Mouse (Mus musculus): Measurements from ENCODE around the gene Mus81.

DNA sequence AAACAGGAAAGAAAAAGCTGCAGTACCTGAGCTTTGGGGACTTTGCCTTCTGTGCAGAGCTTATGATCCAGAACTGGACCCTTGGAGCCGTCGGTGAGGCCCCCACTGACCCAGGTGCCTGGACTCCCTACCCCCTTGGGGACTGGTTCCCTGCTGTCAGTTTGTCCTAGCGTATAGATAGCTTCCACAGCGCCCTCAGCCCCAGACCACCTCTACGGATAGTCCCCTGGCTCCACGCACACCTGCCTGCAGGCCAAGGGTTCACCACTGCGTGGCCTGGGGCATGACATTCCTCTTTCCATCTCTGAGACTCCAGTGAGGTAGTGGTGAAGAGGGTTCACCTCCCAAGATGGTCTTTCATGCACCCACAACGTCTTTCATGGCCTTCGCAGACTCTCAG is 25.0 kb downstream of the Mus81 start:
- TF ChIP-seq CTCF (conservative IDR thresholded peaks at IDR 0.05; ENCODE audit: insufficient read depth, insufficient read length, low read depth, low read length): no peak
- no peak for TF ChIP-seq POLR2A (IDR thresholded peaks at IDR 0.05; ENCODE audit: low read depth, low read length)
